Mouse (Mus musculus) forebrain, embryonic 16.5 days (tissue): ENCODE results near the gene Enpp6. TPM values are rescaled to one million over a fixed set of nuclear protein-coding genes. Genes with fewer than 3 reads are reported as not detected.

Experiments
- ATAC-seq: fragments of 200-750 bp; cut with Nextera tagmentation; 2 replicates; pipeline ENCODE4 v1.8.0; 2017; ENCODE audit warnings: mild to moderate bottlenecking, moderate library complexity
- H3K27ac ChIP-seq: fragments of 300-500 bp; sonication (generic); 2 replicates; pipeline ENCODE4 v1.5.1; 2014; ENCODE audit warnings: low read length, control low read depth
- H3K27me3 ChIP-seq: fragments of 300-500 bp; sonication (generic); replicated peaks from 2 replicates; pipeline ENCODE4 v1.6.1; 2014; ENCODE audit warnings: low read length; ENCODE audit not compliant: control insufficient read depth, insufficient read depth
- H3K36me3 ChIP-seq: fragments of 300-500 bp; sonication (generic); 2 replicates; pipeline ENCODE4 v1.6.1; 2014; ENCODE audit not compliant: control insufficient read depth, insufficient read depth
- H3K4me1 ChIP-seq: fragments of 300-500 bp; sonication (generic); replicated peaks from 2 replicates; pipeline ENCODE4 v1.6.1; 2014; ENCODE audit warnings: low read length; ENCODE audit not compliant: control insufficient read depth, insufficient read depth
- H3K4me2 ChIP-seq: fragments of 300-500 bp; sonication (generic); 2 replicates; pipeline ENCODE4 v1.6.1; 2014; ENCODE audit warnings: mild to moderate bottlenecking, low read length, control low read depth
- H3K4me3 ChIP-seq: fragments of 300-500 bp; sonication (generic); replicated peaks from 2 replicates; pipeline ENCODE4 v1.5.1; 2014; ENCODE audit warnings: mild to moderate bottlenecking, low read length, control low read depth
- H3K9ac ChIP-seq: fragments of 300-500 bp; sonication (generic); replicated peaks from 2 replicates; pipeline ENCODE4 v1.6.1; 2014; ENCODE audit warnings: low read depth, low read length, control low read depth
- H3K9me3 ChIP-seq: fragments of 300-500 bp; sonication (generic); 2 replicates; pipeline ENCODE4 v1.6.1; 2016; ENCODE audit warnings: low read length; ENCODE audit not compliant: control insufficient read depth
- WGBS: fragments of 180-500 bp; shearing (Covaris S2); extraction: QIAGEN DNeasy Blood & Tissue Kit; methylation state at CpG from one replicate; pipeline ENCODE4 v1.1.7; 2014; 5-methylcytosine and 5-hydroxymethylcytosine counted together
- polyA plus RNA-seq: library from polyadenylated mRNA; unstranded; fragments of >200 nt; fragmentation: Nextera tagmentation; extraction: Ambion mirVana; gene quantifications from 2 replicates; pipeline ENCODE4 v1.2.1, GENCODE M21; 2015

Enpp6 gene
- polyA plus RNA-seq, 1 experiment from 2014 or later = 0.11 TPM

- H3K27me3 ChIP-seq = no peaks in the 10 kb centered on the region
- no peak overlapping the region for H3K4me3 ChIP-seq
- no peak overlapping the region for H3K9ac ChIP-seq
- no peak overlapping the region for H3K27ac ChIP-seq
- H3K9me3 ChIP-seq = peaks cover 2% of the 10 kb centered on the region
- no peaks in the 10 kb centered on the region for H3K36me3 ChIP-seq
- no peak overlapping the region for H3K4me2 ChIP-seq
- no peaks in the 10 kb centered on the region for H3K4me1 ChIP-seq
- ATAC-seq = no peak
- WGBS = 91% methylated on average over 6 of the region's 6 CpGs
These were observed 89.4 kb downstream of the Enpp6 start for GRCm38 (mm10) chr8:47075941-47076555.

GRCm38 (mm10) chr8:47080037-47080436 lies 93.3 kb downstream of the Enpp6 start:
- Histone ChIP-seq H3K36me3 (no peaks in the 10 kb centered on the region), H3K4me3 (no peak overlapping the region), H3K27ac (no peak overlapping the region), H3K9me3 (no peaks in the 10 kb centered on the region), H3K4me1 (no peaks in the 10 kb centered on the region), H3K4me2 (no peak overlapping the region), H3K27me3 (no peaks in the 10 kb centered on the region), H3K9ac (no peak overlapping the region)
- no peak for ATAC-seq
- WGBS = 93% methylated on average over 4 of the region's 4 CpGs

DNA sequence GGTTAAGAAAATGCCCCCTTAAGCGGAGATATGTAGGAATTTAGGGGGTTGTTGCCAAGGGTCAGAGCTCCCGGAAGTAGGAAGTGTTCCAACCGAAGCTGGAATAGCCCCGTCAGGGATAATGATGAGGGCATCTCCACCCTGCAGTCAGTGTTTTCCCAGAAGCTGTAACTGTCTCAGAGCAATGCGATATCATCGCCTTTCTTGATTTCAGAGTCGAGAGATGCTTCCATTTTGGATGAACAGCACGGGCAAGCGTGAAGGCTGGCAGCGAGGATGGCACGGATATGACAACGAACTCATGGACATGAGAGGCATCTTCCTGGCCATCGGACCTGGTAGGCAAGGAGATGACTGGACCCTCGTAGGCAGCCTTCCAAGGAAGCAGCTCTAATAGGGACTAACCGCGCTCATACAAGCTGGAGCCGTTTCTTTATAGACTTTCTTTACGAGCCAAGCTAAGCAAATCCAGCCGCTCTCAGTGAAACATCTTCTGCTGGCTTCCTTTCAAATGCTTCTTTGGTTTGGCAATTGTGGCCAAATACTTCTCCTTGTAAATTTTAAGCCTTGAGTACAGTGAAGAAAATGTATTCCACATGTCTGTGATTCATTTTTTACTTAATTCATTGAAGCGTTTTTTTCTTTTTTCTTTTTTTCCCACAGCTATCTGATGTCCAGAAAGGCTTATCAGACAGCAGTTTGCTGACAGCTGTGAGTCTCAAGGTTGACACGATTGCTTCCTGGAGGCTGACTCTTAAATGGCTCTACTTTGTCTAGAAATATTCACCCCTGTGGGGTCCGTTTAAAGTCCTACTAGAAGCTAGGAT lies 95.7 kb downstream of the Enpp6 start:
- Histone ChIP-seq H3K4me2 (no peak overlapping the region), H3K9ac (no peak overlapping the region), H3K36me3 (no peaks in the 10 kb centered on the region), H3K4me1 (no peaks in the 10 kb centered on the region), H3K9me3 (no peaks in the 10 kb centered on the region), H3K27ac (no peak overlapping the region), H3K27me3 (no peaks in the 10 kb centered on the region), H3K4me3 (no peak overlapping the region)
- ATAC-seq = no peak
- WGBS = 74% methylated on average over 22 of the region's 22 CpGs

GRCm38 (mm10) chr8:47090021-47090420 lies 103.3 kb downstream of the Enpp6 start:
- Histone ChIP-seq H3K36me3 (no peaks in the 10 kb centered on the region), H3K27ac (no peak overlapping the region), H3K9ac (no peak overlapping the region), H3K9me3 (no peaks in the 10 kb centered on the region), H3K4me1 (no peaks in the 10 kb centered on the region), H3K4me2 (no peak overlapping the region), H3K27me3 (no peaks in the 10 kb centered on the region), H3K4me3 (no peak overlapping the region)
- no peak for ATAC-seq
- 68% methylated on average over 8 of the region's 8 CpGs for WGBS

DNA sequence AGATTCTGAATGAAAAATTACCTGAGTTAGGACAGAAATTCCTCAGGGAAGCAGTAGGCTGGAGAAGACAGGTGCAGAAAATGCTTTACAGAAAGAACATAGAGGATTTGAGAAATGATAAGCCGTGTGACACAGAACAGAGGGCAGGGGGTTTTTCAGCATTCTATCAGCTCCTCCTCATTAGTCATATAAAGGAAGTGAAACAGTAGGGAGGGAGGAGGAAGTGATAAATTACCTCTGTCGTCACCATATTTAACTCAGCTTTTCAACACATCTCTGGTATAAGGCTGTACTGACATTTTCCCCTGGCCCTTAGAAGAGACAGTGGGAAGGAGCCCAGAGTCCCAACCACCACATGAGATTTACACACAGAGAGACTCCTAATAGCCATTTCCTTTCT lies 118.9 kb downstream of the Enpp6 start:
- H3K9me3 ChIP-seq = no peaks in the 10 kb centered on the region
- H3K4me1 ChIP-seq = no peaks in the 10 kb centered on the region
- H3K9ac ChIP-seq = no peak overlapping the region
- H3K27ac ChIP-seq = no peak overlapping the region
- no peaks in the 10 kb centered on the region for H3K27me3 ChIP-seq
- no peak for ATAC-seq
- no peak overlapping the region for H3K4me3 ChIP-seq
- 76% methylated on average over 2 of the region's 2 CpGs for WGBS
- H3K4me2 ChIP-seq = no peak overlapping the region
- H3K36me3 ChIP-seq = no peaks in the 10 kb centered on the region

DNA sequence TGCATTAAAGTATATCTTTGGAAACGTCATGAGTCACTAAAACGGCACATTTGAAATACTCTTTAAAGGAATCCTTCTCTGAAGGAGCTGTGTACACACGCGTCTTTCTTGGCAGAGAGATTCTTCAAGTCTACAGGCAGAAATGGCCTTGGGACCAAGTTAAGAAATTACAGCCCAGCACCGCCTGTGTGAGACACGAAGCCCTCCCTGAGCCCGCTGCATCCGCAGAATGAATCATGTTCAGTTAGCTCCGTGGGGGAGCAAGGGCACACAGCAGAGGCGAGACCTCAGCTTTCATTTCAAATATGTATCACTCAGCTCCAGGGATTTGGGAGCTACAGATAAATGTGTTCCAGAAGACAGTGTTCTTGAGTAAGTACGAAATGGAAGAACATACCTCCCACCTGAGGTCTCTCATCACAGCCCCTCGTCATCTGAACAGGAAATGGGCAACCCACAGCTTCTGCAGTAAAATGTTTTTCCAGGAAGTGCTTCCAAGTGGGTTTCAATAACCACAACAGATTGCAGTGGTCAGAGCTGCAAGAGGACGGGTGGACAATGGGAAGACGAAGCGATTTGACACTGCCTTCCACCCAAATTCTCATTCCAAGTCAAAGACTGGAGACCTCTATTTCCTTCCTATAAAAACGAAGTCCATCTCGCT lies 127.6 kb downstream of the Enpp6 start:
- Histone ChIP-seq H3K36me3 (no peaks in the 10 kb centered on the region), H3K4me3 (no peak overlapping the region), H3K4me2 (no peak overlapping the region), H3K4me1 (no peaks in the 10 kb centered on the region), H3K9me3 (peaks cover 2% of the 10 kb centered on the region; the same call in 1 of the 2 replicates), H3K9ac (no peak overlapping the region), H3K27ac (no peak overlapping the region), H3K27me3 (no peaks in the 10 kb centered on the region)
- 84% methylated on average over 17 of the region's 17 CpGs for WGBS
- no peak for ATAC-seq

- H3K36me3 ChIP-seq = no peaks in the 10 kb centered on the region
- H3K4me2 ChIP-seq = no peak overlapping the region
- 89% methylated on average over 4 of the region's 4 CpGs for WGBS
- H3K4me1 ChIP-seq = no peaks in the 10 kb centered on the region
- no peak for ATAC-seq
- H3K9ac ChIP-seq = no peak overlapping the region
- no peak overlapping the region for H3K27ac ChIP-seq
- no peak overlapping the region for H3K4me3 ChIP-seq
- H3K9me3 ChIP-seq = no peaks in the 10 kb centered on the region
- no peaks in the 10 kb centered on the region for H3K27me3 ChIP-seq
These were observed 130.6 kb downstream of the Enpp6 start for GRCm38 (mm10) chr8:47117336-47117735.

GRCm38 (mm10) chr8:47119895-47120294 lies 133.2 kb downstream of the Enpp6 start:
- WGBS = 70% methylated on average over 1 of the region's 1 CpGs
- Histone ChIP-seq H3K9me3 (no peaks in the 10 kb centered on the region), H3K36me3 (no peaks in the 10 kb centered on the region), H3K27ac (no peak overlapping the region), H3K27me3 (no peaks in the 10 kb centered on the region), H3K4me3 (no peak overlapping the region), H3K4me2 (no peak overlapping the region), H3K9ac (no peak overlapping the region), H3K4me1 (no peaks in the 10 kb centered on the region)
- ATAC-seq = no peak

DNA sequence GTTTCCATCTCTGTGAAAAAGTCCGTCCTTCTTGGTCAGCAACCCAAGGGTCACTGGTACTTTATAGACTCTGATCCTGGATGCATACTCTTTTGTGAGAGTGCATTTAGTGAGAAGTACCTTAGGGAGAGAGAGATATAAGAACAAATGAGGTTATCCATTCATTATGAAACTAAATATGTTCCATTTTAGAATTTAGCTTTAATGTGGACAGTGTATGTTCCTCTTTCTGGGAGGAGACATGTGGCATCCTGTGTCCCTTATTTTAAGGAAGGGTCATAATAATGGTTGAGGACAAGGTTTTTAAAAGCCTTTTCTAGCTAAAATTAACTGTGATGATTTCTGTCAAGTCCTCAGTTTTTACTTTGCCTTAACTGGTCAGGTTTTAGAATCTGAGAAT lies 142.2 kb downstream of the Enpp6 start:
- H3K9ac ChIP-seq = no peak overlapping the region
- H3K4me2 ChIP-seq = no peak overlapping the region
- no peaks in the 10 kb centered on the region for H3K27me3 ChIP-seq
- no peaks in the 10 kb centered on the region for H3K4me1 ChIP-seq
- ATAC-seq = no peak
- no peak overlapping the region for H3K27ac ChIP-seq
- no peak overlapping the region for H3K4me3 ChIP-seq
- 90% methylated on average over 1 of the region's 1 CpGs for whole genome bisulfite sequencing
- no peaks in the 10 kb centered on the region for H3K9me3 ChIP-seq
- H3K36me3 ChIP-seq = no peaks in the 10 kb centered on the region
